Mouse (Mus musculus) ES-CJ7 (cell line): Measurements from ENCODE around the gene Smarcd3.

Experiments
- DNase-seq: peaks from one replicate; pipeline ENCODE4 v3.0.0; 2011; ENCODE audit warnings: low read depth, low spot score

Smarcd3 gene

GRCm38 (mm10) chr5:24623986-24624821 is at the start of gene Smarcd3:
Gene Smarcd3, minus strand, starts transcription at chr5:24624411.
- DNase-seq, result peak; percentile 69

- no peak for DNase-seq
These were observed 37.2 kb upstream of the Smarcd3 start for GRCm38 (mm10) chr5:24661457-24661856.

GRCm38 (mm10) chr5:24659708-24660423 is 35.7 kb upstream of the Smarcd3 start:
- DNase-seq, result no peak

- DNase-seq, result no peak
These were observed 32.9 kb upstream of the Smarcd3 start for GRCm38 (mm10) chr5:24657113-24657512.

- no peak for DNase-seq
These were observed 30.3 kb upstream of the Smarcd3 start for GRCm38 (mm10) chr5:24654491-24654890.

- no peak for DNase-seq
These were observed 28.6 kb upstream of the Smarcd3 start for GRCm38 (mm10) chr5:24652780-24653179.

GRCm38 (mm10) chr5:24651768-24652752 is 27.8 kb upstream of the Smarcd3 start:
- peak; percentile 80 for DNase-seq

GRCm38 (mm10) chr5:24651356-24651755 is 27.1 kb upstream of the Smarcd3 start:
- peak; percentile 74 for DNase-seq

GRCm38 (mm10) chr5:24649701-24650100 is 25.5 kb upstream of the Smarcd3 start:
- no peak for DNase-seq

GRCm38 (mm10) chr5:24649231-24649630 is 25.0 kb upstream of the Smarcd3 start:
- DNase-seq, result peak; percentile 58

GRCm38 (mm10) chr5:24645454-24645853 is 21.2 kb upstream of the Smarcd3 start:
- DNase-seq, result no peak

GRCm38 (mm10) chr5:24639081-24639480 is 14.9 kb upstream of the Smarcd3 start:
- DNase-seq, result no peak

GRCm38 (mm10) chr5:24638131-24638530 is 13.9 kb upstream of the Smarcd3 start:
- DNase-seq, result no peak

GRCm38 (mm10) chr5:24636987-24637386 is 12.8 kb upstream of the Smarcd3 start:
- no peak for DNase-seq

- no peak for DNase-seq
These were observed 11.4 kb upstream of the Smarcd3 start for GRCm38 (mm10) chr5:24635526-24636141.

- DNase-seq, result no peak
These were observed 10.9 kb upstream of the Smarcd3 start for GRCm38 (mm10) chr5:24635093-24635492.

GRCm38 (mm10) chr5:24629712-24630111 is 5.5 kb upstream of the Smarcd3 start:
- no peak for DNase-seq

- DNase-seq, result no peak
These were observed 560 bp upstream of the Smarcd3 start for GRCm38 (mm10) chr5:24624822-24625120.

- no peak for DNase-seq
These were observed 898 bp downstream of the Smarcd3 start for GRCm38 (mm10) chr5:24623041-24623985.

GRCm38 (mm10) chr5:24622386-24623040 is 1.7 kb downstream of the Smarcd3 start:
- DNase-seq, result no peak
